Mouse (Mus musculus) small intestine, adult 2 months (tissue): Measurements from ENCODE around the gene Dnm1.

Source experiments
- CTCF ChIP-seq: fragments of 200-500 bp; IDR thresholded peaks from 2 replicates; pipeline ENCODE4 v1.5.1; 2012; ENCODE audit warnings: low read depth, mild to moderate bottlenecking, control low read depth, inconsistent platforms, low read length, moderate library complexity, mixed read lengths; ENCODE audit not compliant: insufficient replicate concordance, insufficient read length; ENCODE audit errors: extremely low read depth
- POLR2A ChIP-seq: fragments of 200-500 bp; IDR thresholded peaks from 2 replicates; pipeline ENCODE4 v1.6.1; 2012; ENCODE audit warnings: low read depth, mild to moderate bottlenecking, control low read depth, inconsistent platforms, low read length, moderate library complexity

- no peak for TF ChIP-seq CTCF
- TF ChIP-seq POLR2A: no peak
Observed at GRCm38 (mm10) chr2:32343351-32343671, 9.8 kb downstream of the Dnm1 start.
